Mouse (Mus musculus) thymus, adult 2 months (tissue): ENCODE results near the gene D430041D05Rik. TPM values are rescaled to one million over a fixed set of nuclear protein-coding genes. Genes with fewer than 3 reads are reported as not detected.

ENCODE experiments used
- DNase-seq: peaks from one replicate; pipeline ENCODE4 v3.0.0; 2021
- H3K27ac ChIP-seq: fragments of 200-500 bp; 2 replicates; pipeline ENCODE4 v1.5.1; 2012; ENCODE audit warnings: low read length, control low read depth; ENCODE audit not compliant: control insufficient read depth, insufficient read depth
- H3K27me3 ChIP-seq: fragments of 200-500 bp; 2 replicates; pipeline ENCODE4 v1.6.1; 2012; ENCODE audit warnings: mild to moderate bottlenecking, low read length, moderate library complexity, mixed read lengths; ENCODE audit not compliant: control insufficient read depth, insufficient read depth
- H3K36me3 ChIP-seq: fragments of 200-500 bp; 2 replicates; pipeline ENCODE4 v1.6.1; 2012; ENCODE audit warnings: mild to moderate bottlenecking, low read length, moderate library complexity; ENCODE audit not compliant: control insufficient read depth, insufficient read depth
- H3K4me1 ChIP-seq: fragments of 200-500 bp; replicated peaks from 2 replicates; pipeline ENCODE4 v1.6.1; 2012; ENCODE audit warnings: low read length; ENCODE audit not compliant: control insufficient read depth, insufficient read depth
- H3K4me3 ChIP-seq: fragments of 200-500 bp; 2 replicates; pipeline ENCODE4 v1.5.1; 2012; ENCODE audit warnings: mild to moderate bottlenecking, low read length, control low read depth, moderate library complexity; ENCODE audit not compliant: control insufficient read depth, insufficient read depth
- CTCF ChIP-seq: fragments of 200-500 bp; IDR thresholded peaks from 2 replicates; pipeline ENCODE4 v1.5.1; 2012; ENCODE audit warnings: mild to moderate bottlenecking, control low read depth, low read length, moderate library complexity, borderline replicate concordance; ENCODE audit not compliant: control insufficient read depth, poor library complexity, insufficient read depth; ENCODE audit errors: extremely low read depth
- POLR2A ChIP-seq: fragments of 200-500 bp; IDR thresholded peaks from 2 replicates; pipeline ENCODE4 v1.6.1; 2012; ENCODE audit warnings: mild to moderate bottlenecking, low read length, control low read depth, moderate library complexity; ENCODE audit not compliant: control insufficient read depth, poor library complexity, insufficient read depth; ENCODE audit errors: extremely low read depth
- WGBS: fragments of 180-500 bp; shearing (Covaris S2); methylation state at CpG from one replicate; pipeline ENCODE4 v1.1.7; 2018; 5-methylcytosine and 5-hydroxymethylcytosine counted together
- polyA plus RNA-seq: library from polyadenylated mRNA; depleted of rRNA; stranded (reverse); fragments of >200 nt; gene quantifications from 2 replicates; pipeline ENCODE4 v1.2.3, GENCODE M21; 2012

D430041D05Rik gene
- polyA plus RNA-seq, 1 experiment, result 3.0 TPM

DNA sequence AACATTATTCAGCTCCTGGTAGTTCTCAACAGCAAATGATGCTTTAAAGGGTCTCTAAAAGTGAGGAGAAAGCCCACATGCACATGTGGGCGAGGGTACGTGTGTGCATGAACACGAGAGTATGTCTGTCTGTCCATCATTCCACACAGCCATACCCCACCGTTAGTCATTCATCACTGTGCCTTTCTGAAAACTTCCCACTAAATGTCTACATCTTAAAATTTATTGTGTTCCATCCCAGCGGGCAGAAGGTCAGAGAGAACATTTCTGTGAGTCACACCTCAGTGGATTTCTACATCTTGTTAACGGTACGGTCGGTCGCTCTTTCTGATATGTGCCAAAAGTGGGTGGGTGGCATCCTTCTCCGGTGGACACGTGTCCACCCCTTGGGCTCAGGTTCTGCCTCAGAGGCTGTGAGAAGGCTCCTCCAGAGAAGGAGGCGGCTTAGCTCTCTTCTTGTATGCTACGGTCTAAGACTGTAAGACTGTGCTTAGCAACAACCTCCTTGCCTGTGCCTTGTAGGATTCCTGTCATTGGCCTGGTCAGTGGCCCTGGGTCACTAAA is 90.7 kb downstream of the D430041D05Rik start:
- no peak for TF ChIP-seq CTCF
- TF ChIP-seq POLR2A, result no peak
- Histone ChIP-seq H3K36me3 (no peaks in the 10 kb centered on the region), H3K27ac (no peak overlapping the region), H3K4me1 (no peaks in the 10 kb centered on the region), H3K27me3 (no peaks in the 10 kb centered on the region), H3K4me3 (no peak overlapping the region)
- DNase-seq, result no peak
- WGBS, result 91% methylated on average over 13 of the region's 13 CpGs

GRCm38 (mm10) chr2:104319443-104319842 is 91.4 kb downstream of the D430041D05Rik start:
- Histone ChIP-seq H3K27me3 (no peaks in the 10 kb centered on the region), H3K36me3 (no peaks in the 10 kb centered on the region), H3K27ac (no peak overlapping the region), H3K4me3 (no peak overlapping the region), H3K4me1 (no peaks in the 10 kb centered on the region)
- TF ChIP-seq POLR2A (no peak), CTCF (no peak)
- WGBS, result 97% methylated on average over 10 of the region's 10 CpGs
- no peak for DNase-seq

DNA sequence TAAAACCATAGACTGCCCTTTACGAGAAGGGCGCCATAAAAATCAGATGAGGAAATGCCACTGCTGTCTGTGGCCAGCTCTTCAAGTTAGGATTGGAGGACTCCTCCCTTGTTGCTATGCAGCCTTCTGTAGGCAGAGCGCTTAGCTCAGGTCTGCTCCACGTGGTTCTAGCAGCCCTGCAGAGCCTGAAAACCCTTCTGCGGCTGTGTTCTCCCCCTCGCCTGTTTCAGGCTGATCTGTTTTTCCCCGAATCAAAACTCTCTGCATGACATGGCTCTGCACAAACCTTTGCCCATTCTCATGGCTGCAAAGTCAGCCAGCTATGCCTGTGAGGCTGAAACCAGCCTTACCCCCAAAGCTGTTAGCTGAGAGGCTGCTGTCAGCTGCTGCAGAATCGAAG is 91.9 kb downstream of the D430041D05Rik start:
- H3K4me1 ChIP-seq, result no peaks in the 10 kb centered on the region
- H3K27me3 ChIP-seq, result no peaks in the 10 kb centered on the region
- WGBS, result 40% methylated on average over 8 of the region's 8 CpGs

GRCm38 (mm10) chr2:104318259-104318658 is 92.6 kb downstream of the D430041D05Rik start:
- no peak overlapping the region for H3K4me3 ChIP-seq
- no peaks in the 10 kb centered on the region for H3K27me3 ChIP-seq
- no peak for DNase-seq
- 80% methylated on average over 2 of the region's 2 CpGs for WGBS
- no peaks in the 10 kb centered on the region for H3K4me1 ChIP-seq
- H3K27ac ChIP-seq, result no peak overlapping the region
- TF ChIP-seq CTCF, result no peak
- no peak for TF ChIP-seq POLR2A
- no peaks in the 10 kb centered on the region for H3K36me3 ChIP-seq

More for the DNA sequence above, 91.9 kb downstream of the D430041D05Rik start:
- TF ChIP-seq CTCF (no peak), POLR2A (no peak)
- H3K4me3 ChIP-seq, result no peak overlapping the region
- no peak overlapping the region for H3K27ac ChIP-seq
- no peaks in the 10 kb centered on the region for H3K36me3 ChIP-seq
- DNase-seq, result no peak

GRCm38 (mm10) chr2:104317631-104318030 is 93.2 kb downstream of the D430041D05Rik start:
- WGBS, result 84% methylated on average over 6 of the region's 6 CpGs
- H3K36me3 ChIP-seq, result no peaks in the 10 kb centered on the region
- DNase-seq, result no peak
- no peaks in the 10 kb centered on the region for H3K4me1 ChIP-seq
- no peak overlapping the region for H3K4me3 ChIP-seq
- TF ChIP-seq POLR2A (no peak), CTCF (no peak)
- no peak overlapping the region for H3K27ac ChIP-seq
- H3K27me3 ChIP-seq, result no peaks in the 10 kb centered on the region

- DNase-seq, result no peak
- Histone ChIP-seq H3K36me3 (no peaks in the 10 kb centered on the region), H3K27ac (no peak overlapping the region), H3K27me3 (no peaks in the 10 kb centered on the region), H3K4me1 (no peaks in the 10 kb centered on the region), H3K4me3 (no peak overlapping the region)
- no peak for TF ChIP-seq CTCF
- no peak for TF ChIP-seq POLR2A
- 84% methylated on average over 8 of the region's 8 CpGs for WGBS
Measured at GRCm38 (mm10) chr2:104316483-104316882, 94.3 kb downstream of the D430041D05Rik start.

DNA sequence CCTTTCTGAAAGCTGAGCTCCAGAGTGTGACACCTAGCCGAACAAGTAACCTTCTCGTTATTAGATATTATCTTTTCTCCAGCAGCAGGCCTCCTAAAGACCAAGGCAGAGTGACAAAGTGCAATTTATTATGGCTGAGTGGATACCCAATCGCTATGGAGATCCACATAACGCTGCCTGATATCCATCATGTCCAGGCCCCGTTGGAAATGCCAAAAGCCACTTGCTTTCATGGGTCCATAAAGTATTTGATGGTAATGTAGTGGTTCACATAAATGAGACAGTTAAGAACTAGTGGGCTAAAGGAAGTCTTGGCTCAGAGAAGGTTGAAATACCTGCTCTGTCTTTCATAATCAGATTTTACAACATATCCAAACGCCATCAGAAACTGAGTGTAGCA is 97.6 kb downstream of the D430041D05Rik start:
- no peak for DNase-seq
- Histone ChIP-seq H3K4me1 (no peaks in the 10 kb centered on the region), H3K36me3 (no peaks in the 10 kb centered on the region), H3K27ac (no peak overlapping the region), H3K27me3 (no peaks in the 10 kb centered on the region), H3K4me3 (no peak overlapping the region)
- TF ChIP-seq POLR2A (no peak), CTCF (no peak)
- 86% methylated on average over 6 of the region's 6 CpGs for WGBS
